Mouse (Mus musculus): ENCODE measurements around the gene Gm13279.

GRCm38 (mm10) chr4:88822995-88823394, 25.8 kb downstream of the Gm13279 start:
- TF ChIP-seq POLR2A (IDR thresholded peaks at IDR 0.05; ENCODE audit: extremely low read depth, insufficient read depth, low read length), result no peak
- TF ChIP-seq CTCF (IDR thresholded peaks at IDR 0.05; ENCODE audit: extremely low read depth, insufficient read depth, low read length), result peak; percentile 29; the same call in 1 of the 2 replicates

Data from cortical plate, adult 2 months (tissue).